Mouse (Mus musculus) liver, postnatal 0 days (tissue): ENCODE measurements around the gene Lmnb2.

Experiments
- CTCF ChIP-seq: sonication (generic); IDR thresholded peaks from 2 replicates; pipeline ENCODE4 v1.5.1; 2016; ENCODE audit warnings: antibody characterized with exemption, low read depth
- EP300 ChIP-seq: IDR thresholded peaks from 2 replicates; pipeline ENCODE4 v1.6.1; 2016; ENCODE audit warnings: antibody characterized with exemption, low read depth, mild to moderate bottlenecking

GRCm38 (mm10) chr10:80955536-80955935 is 37.5 kb upstream of the Lmnb2 start:
- TF ChIP-seq EP300: no peak
- peak; percentile 88 for TF ChIP-seq CTCF
